Mouse (Mus musculus): ENCODE measurements around the gene Cnn3.

GRCm38 (mm10) chr3:121451404-121451803 lies 25.1 kb downstream of the Cnn3 start:
- TF ChIP-seq EP300 (IDR thresholded peaks at IDR 0.05; ENCODE audit: insufficient read depth, low read depth, low read length) (no peak), CTCF (IDR thresholded peaks at IDR 0.05) (no peak), POLR2A (IDR thresholded peaks at IDR 0.05; ENCODE audit: insufficient read depth, low read depth, low read length) (no peak)
